Mouse (Mus musculus) heart, postnatal 0 days (tissue): ENCODE results near the gene Il1rapl1. TPM values are rescaled to one million over a fixed set of nuclear protein-coding genes. Genes with fewer than 3 reads are reported as not detected.

Experiments used
- ATAC-seq: fragments of 200-750 bp; cut with Nextera tagmentation; 2 replicates; pipeline ENCODE4 v1.8.0; 2017; ENCODE audit warnings: low read depth, moderate number of reproducible peaks, moderate library complexity; ENCODE audit not compliant: insufficient read depth
- DNase-seq: peaks from one replicate; pipeline ENCODE4 v3.0.0-alpha.2; 2016; ENCODE audit warnings: low spot score
- H3K27ac ChIP-seq: fragments of 300-500 bp; sonication (generic); 2 replicates; pipeline ENCODE4 v1.5.1; 2014; ENCODE audit warnings: low read depth, mild to moderate bottlenecking
- H3K27me3 ChIP-seq: fragments of 300-500 bp; sonication (generic); 2 replicates; pipeline ENCODE4 v1.6.1; 2014; ENCODE audit warnings: low read length, mixed read lengths; ENCODE audit not compliant: control insufficient read depth, insufficient read depth
- H3K36me3 ChIP-seq: fragments of 300-500 bp; sonication (generic); replicated peaks from 2 replicates; pipeline ENCODE4 v1.6.1; 2014; ENCODE audit warnings: low read length, mixed read lengths; ENCODE audit not compliant: control insufficient read depth, insufficient read depth
- H3K4me1 ChIP-seq: fragments of 300-500 bp; sonication (generic); 2 replicates; pipeline ENCODE4 v1.6.1; 2014; ENCODE audit warnings: antibody characterized with exemption; ENCODE audit not compliant: control insufficient read depth, insufficient read depth
- H3K4me2 ChIP-seq: fragments of 300-500 bp; sonication (generic); 2 replicates; pipeline ENCODE4 v1.6.1; 2014; ENCODE audit warnings: low read depth, mild to moderate bottlenecking, low read length, moderate library complexity
- H3K4me3 ChIP-seq: fragments of 300-500 bp; sonication (generic); 2 replicates; pipeline ENCODE4 v1.5.1; 2014; ENCODE audit warnings: low read depth, low read length
- H3K9ac ChIP-seq: fragments of 300-500 bp; sonication (generic); replicated peaks from 2 replicates; pipeline ENCODE4 v1.6.1; 2014; ENCODE audit warnings: low read depth, low read length, mixed read lengths
- H3K9me3 ChIP-seq: fragments of 300-500 bp; sonication (generic); replicated peaks from 2 replicates; pipeline ENCODE4 v1.6.1; 2016; ENCODE audit warnings: low read length; ENCODE audit not compliant: control insufficient read depth
- CTCF ChIP-seq: IDR thresholded peaks from 2 replicates; pipeline ENCODE4 v1.5.1; 2016; ENCODE audit warnings: antibody characterized with exemption, control low read depth, low read depth
- EP300 ChIP-seq: IDR thresholded peaks from 2 replicates; pipeline ENCODE4 v1.6.1; 2016; ENCODE audit warnings: antibody characterized with exemption, low read depth
- WGBS: fragments of 180-500 bp; shearing (Covaris S2); extraction: QIAGEN DNeasy Blood & Tissue Kit; methylation state at CpG from one replicate; pipeline ENCODE4 v1.1.7; 2014; 5-methylcytosine and 5-hydroxymethylcytosine counted together
- polyA plus RNA-seq: library from polyadenylated mRNA; unstranded; fragments of >200 nt; fragmentation: Nextera tagmentation; extraction: Ambion mirVana; gene quantifications from 2 replicates; pipeline ENCODE4 v1.2.1, GENCODE M21; 2015
- total RNA-seq: library from RNA; depleted of rRNA; stranded (reverse); fragments of >200 nt; gene quantifications from 2 replicates; pipeline ENCODE4 v1.2.3, GENCODE M21; 2014; ENCODE audit warnings: low replicate concordance

Gene Il1rapl1
- total and polyA plus RNA-seq, 2 experiments from 2014 or later, result 0.08 TPM; not detected in 1

DNA sequence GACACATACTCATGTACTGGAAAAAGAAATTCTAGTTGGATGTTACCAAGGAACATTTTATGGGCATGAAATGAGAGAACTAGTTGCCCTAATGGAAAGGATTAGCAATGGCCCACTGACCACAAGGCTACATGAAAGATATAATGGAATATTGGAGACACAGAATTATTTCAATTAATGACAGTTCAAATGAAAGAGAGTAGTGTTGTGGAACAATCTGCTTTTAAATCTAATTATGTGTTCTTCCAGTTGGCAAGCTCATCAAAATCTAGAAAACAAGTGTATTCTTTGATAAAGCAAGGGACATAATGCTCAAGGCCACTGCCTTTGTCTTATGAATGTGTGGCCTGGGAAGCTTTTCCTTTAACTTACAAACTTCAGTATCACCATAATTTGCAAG, 1113.1 kb downstream of the Il1rapl1 start:
- H3K4me1 ChIP-seq, result no peaks in the 10 kb centered on the region
- no peak for DNase-seq
- TF ChIP-seq EP300 (no peak), CTCF (no peak)
- H3K27ac ChIP-seq, result no peak overlapping the region
- no peak overlapping the region for H3K4me2 ChIP-seq
- no peaks in the 10 kb centered on the region for H3K9me3 ChIP-seq
- no peak for ATAC-seq
- no peak overlapping the region for H3K4me3 ChIP-seq
- H3K27me3 ChIP-seq, result no peaks in the 10 kb centered on the region
- no peaks in the 10 kb centered on the region for H3K36me3 ChIP-seq
- H3K9ac ChIP-seq, result no peak overlapping the region

- Histone ChIP-seq H3K4me1 (no peaks in the 10 kb centered on the region), H3K9ac (no peak overlapping the region), H3K9me3 (no peaks in the 10 kb centered on the region), H3K36me3 (no peaks in the 10 kb centered on the region), H3K4me2 (no peak overlapping the region), H3K4me3 (no peak overlapping the region), H3K27ac (no peak overlapping the region), H3K27me3 (no peaks in the 10 kb centered on the region)
- WGBS, result 63% methylated on average over 1 of the region's 1 CpGs
- ATAC-seq (no peak), DNase-seq (no peak)
- no peak for TF ChIP-seq EP300
- TF ChIP-seq CTCF, result no peak
Measured at GRCm38 (mm10) chrX:86955126-86955525, 1160.3 kb downstream of the Il1rapl1 start.

- no peak for ATAC-seq
- 78% methylated on average over 1 of the region's 1 CpGs for WGBS
- Histone ChIP-seq H3K9me3 (no peaks in the 10 kb centered on the region), H3K4me1 (no peaks in the 10 kb centered on the region), H3K36me3 (no peaks in the 10 kb centered on the region), H3K4me3 (no peak overlapping the region), H3K4me2 (no peak overlapping the region), H3K27ac (no peak overlapping the region), H3K27me3 (no peaks in the 10 kb centered on the region), H3K9ac (no peak overlapping the region)
- TF ChIP-seq EP300, result no peak
- no peak for TF ChIP-seq CTCF
- no peak for DNase-seq
Measured at GRCm38 (mm10) chrX:86954614-86955013, 1160.8 kb downstream of the Il1rapl1 start.

GRCm38 (mm10) chrX:86950940-86951339, 1164.5 kb downstream of the Il1rapl1 start:
- ATAC-seq, result no peak
- Histone ChIP-seq H3K4me1 (no peaks in the 10 kb centered on the region), H3K4me3 (no peak overlapping the region), H3K27ac (no peak overlapping the region), H3K36me3 (no peaks in the 10 kb centered on the region), H3K4me2 (no peak overlapping the region), H3K9me3 (no peaks in the 10 kb centered on the region), H3K9ac (no peak overlapping the region), H3K27me3 (no peaks in the 10 kb centered on the region)
- WGBS, result 49% methylated on average over 2 of the region's 2 CpGs
- DNase-seq, result no peak
- no peak for TF ChIP-seq EP300
- TF ChIP-seq CTCF, result no peak

DNA sequence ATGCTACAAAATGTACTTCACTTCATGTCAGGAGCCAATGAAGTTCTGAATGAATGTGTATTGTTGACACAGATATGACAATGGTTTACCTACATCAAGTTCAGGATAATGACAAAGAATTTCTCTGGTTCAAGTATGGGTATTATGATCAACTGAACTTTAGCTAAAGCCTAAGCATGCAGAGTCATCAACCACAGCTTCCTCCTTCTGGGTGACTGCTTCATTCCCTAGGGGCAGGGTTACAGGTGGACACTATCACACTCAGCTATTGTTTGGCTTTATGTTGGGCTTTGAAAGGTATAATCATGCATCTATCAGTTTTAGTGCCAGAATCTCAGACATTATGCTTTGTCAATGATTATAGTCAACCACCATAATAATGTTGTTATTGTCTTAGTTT, 1166.3 kb downstream of the Il1rapl1 start:
- Histone ChIP-seq H3K9ac (no peak overlapping the region), H3K4me1 (no peaks in the 10 kb centered on the region), H3K36me3 (no peaks in the 10 kb centered on the region), H3K4me2 (no peak overlapping the region), H3K27ac (no peak overlapping the region), H3K27me3 (no peaks in the 10 kb centered on the region), H3K4me3 (no peak overlapping the region), H3K9me3 (no peaks in the 10 kb centered on the region)
- TF ChIP-seq CTCF (no peak), EP300 (no peak)
- no peak for ATAC-seq
- no peak for DNase-seq

DNA sequence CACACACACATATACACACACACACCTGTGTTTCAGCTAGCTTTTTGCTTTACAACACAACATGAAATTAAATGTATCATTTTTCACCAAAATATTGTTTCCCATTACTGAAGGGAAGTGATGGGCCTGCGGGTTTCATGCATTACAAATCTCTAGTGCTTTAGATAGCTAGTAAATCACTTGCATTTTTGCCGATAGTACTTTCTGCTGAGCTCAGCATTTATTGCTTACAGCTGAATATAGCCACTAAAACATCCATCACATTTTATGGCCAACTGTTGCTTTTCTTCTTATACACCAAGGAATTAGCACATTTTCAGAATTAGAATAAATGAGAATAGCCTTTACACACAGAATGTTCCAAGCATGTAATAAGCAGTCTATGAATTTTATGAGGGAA, 1260.6 kb downstream of the Il1rapl1 start:
- Histone ChIP-seq H3K4me3 (no peak overlapping the region), H3K9me3 (no peaks in the 10 kb centered on the region), H3K27me3 (no peaks in the 10 kb centered on the region), H3K36me3 (no peaks in the 10 kb centered on the region), H3K27ac (no peak overlapping the region), H3K9ac (no peak overlapping the region), H3K4me2 (no peak overlapping the region), H3K4me1 (no peaks in the 10 kb centered on the region)
- TF ChIP-seq EP300 (no peak), CTCF (no peak)
- 63% methylated on average over 2 of the region's 2 CpGs for WGBS
- DNase-seq (no peak), ATAC-seq (no peak)
